Mouse (Mus musculus): ENCODE results near the gene Cfap54. TPM values are rescaled to one million over a fixed set of nuclear protein-coding genes. Genes with fewer than 3 reads are reported as not detected.

Gene Cfap54
- polyA plus RNA-seq, 1 experiment, result 1.8 TPM

- Histone ChIP-seq H3K4me3 (replicated peaks; ENCODE audit: control insufficient read depth, low read depth, low read length) (no peak overlapping the region), H3K27ac (ENCODE audit: control insufficient read depth, insufficient read depth, low read depth, low read length, poor library complexity) (no peak overlapping the region), H3K4me1 (ENCODE audit: control insufficient read depth, insufficient read depth, low read length) (no peaks in the 10 kb centered on the region)
- 69% methylated on average over 6 of the region's 6 CpGs for WGBS
- TF ChIP-seq POLR2A (IDR thresholded peaks at IDR 0.05; ENCODE audit: borderline replicate concordance, control insufficient read depth, low read depth, low read length) (no peak), CTCF (IDR thresholded peaks at IDR 0.05; ENCODE audit: control insufficient read depth, insufficient read depth, low read length) (no peak)
Measured at GRCm38 (mm10) chr10:92888466-92888865, 193.0 kb downstream of the Cfap54 start.

DNA sequence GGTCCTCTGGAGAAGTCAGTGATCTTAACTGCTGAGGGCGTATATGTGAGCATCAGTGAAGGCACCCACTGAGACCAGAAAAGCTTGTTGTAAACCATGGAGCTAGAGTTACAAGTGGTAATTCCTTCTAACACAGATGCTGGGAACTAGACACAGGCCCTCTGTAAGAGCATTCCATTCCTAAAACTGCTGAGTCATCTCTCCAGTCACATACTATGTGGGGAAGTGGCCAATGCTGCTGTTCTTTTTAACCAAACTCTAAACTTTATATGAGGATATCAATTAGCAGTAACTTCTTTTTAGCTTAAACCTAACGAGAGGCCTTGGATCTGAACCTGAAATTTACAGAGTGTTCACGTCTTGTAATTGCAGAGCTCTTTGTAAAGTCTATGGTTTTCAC, 203.4 kb downstream of the Cfap54 start:
- H3K27ac ChIP-seq (ENCODE audit: control insufficient read depth, insufficient read depth, low read depth, low read length, poor library complexity), result no peak overlapping the region
- H3K4me1 ChIP-seq (ENCODE audit: control insufficient read depth, insufficient read depth, low read length), result no peaks in the 10 kb centered on the region
- no peak overlapping the region for H3K4me3 ChIP-seq (replicated peaks; ENCODE audit: control insufficient read depth, low read depth, low read length)
- WGBS, result 72% methylated on average over 3 of the region's 3 CpGs
- TF ChIP-seq CTCF (IDR thresholded peaks at IDR 0.05; ENCODE audit: control insufficient read depth, insufficient read depth, low read length), result no peak
- TF ChIP-seq POLR2A (IDR thresholded peaks at IDR 0.05; ENCODE audit: borderline replicate concordance, control insufficient read depth, low read depth, low read length), result no peak

DNA sequence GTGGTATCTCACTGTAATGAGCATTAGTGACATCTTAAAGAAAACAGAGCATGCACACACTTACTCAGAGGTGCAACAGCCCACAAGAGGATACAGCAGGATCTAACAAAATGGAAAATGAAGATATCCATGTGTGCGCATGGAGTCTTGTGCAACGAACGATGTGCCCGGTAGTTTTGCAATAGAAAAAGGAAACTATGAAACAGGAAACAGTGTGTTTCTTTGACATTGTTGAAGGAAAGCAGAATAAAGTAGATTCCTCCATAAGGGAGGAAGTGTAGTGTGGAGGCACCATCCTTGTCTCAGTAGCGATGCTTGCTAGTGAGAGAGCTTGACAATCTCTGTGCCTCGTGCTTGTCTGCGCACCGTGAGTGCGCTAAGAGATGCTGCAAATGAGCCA, 240.4 kb downstream of the Cfap54 start:
- WGBS, result 69% methylated on average over 9 of the region's 9 CpGs
- TF ChIP-seq POLR2A (IDR thresholded peaks at IDR 0.05; ENCODE audit: borderline replicate concordance, control insufficient read depth, low read depth, low read length) (no peak), CTCF (IDR thresholded peaks at IDR 0.05; ENCODE audit: control insufficient read depth, insufficient read depth, low read length) (no peak)
- Histone ChIP-seq H3K27ac (ENCODE audit: control insufficient read depth, insufficient read depth, low read depth, low read length, poor library complexity) (no peak overlapping the region), H3K4me3 (replicated peaks; ENCODE audit: control insufficient read depth, low read depth, low read length) (no peak overlapping the region), H3K4me1 (ENCODE audit: control insufficient read depth, insufficient read depth, low read length) (no peaks in the 10 kb centered on the region; the same call in 1 of the 2 replicates)

- Histone ChIP-seq H3K27ac (ENCODE audit: control insufficient read depth, insufficient read depth, low read depth, low read length, poor library complexity) (no peak overlapping the region), H3K4me1 (ENCODE audit: control insufficient read depth, insufficient read depth, low read length) (no peaks in the 10 kb centered on the region; the same call in 1 of the 2 replicates), H3K4me3 (replicated peaks; ENCODE audit: control insufficient read depth, low read depth, low read length) (no peak overlapping the region)
- TF ChIP-seq CTCF (IDR thresholded peaks at IDR 0.05; ENCODE audit: control insufficient read depth, insufficient read depth, low read length), result no peak
- no peak for TF ChIP-seq POLR2A (IDR thresholded peaks at IDR 0.05; ENCODE audit: borderline replicate concordance, control insufficient read depth, low read depth, low read length)
- WGBS, result 79% methylated on average over 5 of the region's 5 CpGs
Measured at GRCm38 (mm10) chr10:92837572-92837971, 243.8 kb downstream of the Cfap54 start.

DNA sequence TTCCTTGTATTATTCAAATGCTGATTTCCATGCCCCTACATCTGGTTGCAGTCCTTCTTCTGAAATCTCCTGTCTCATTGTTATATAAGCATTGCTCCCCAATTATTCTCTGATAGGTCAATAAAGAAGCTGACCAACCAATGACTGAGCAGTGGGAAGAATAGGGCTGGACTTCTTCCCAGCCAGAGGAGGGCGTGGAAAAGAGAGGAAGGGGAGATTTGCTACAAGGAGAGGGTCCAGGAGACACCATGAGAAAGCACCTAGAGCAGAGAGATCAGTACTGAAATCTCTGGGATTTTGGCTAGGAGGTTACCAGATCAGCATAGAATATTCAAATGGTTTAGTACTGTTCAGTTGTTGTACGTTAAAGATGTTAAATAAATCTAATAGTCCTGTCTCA, 244.4 kb downstream of the Cfap54 start:
- TF ChIP-seq POLR2A (IDR thresholded peaks at IDR 0.05; ENCODE audit: borderline replicate concordance, control insufficient read depth, low read depth, low read length) (no peak), CTCF (IDR thresholded peaks at IDR 0.05; ENCODE audit: control insufficient read depth, insufficient read depth, low read length) (no peak)
- no peak overlapping the region for H3K4me3 ChIP-seq (replicated peaks; ENCODE audit: control insufficient read depth, low read depth, low read length)
- no peaks in the 10 kb centered on the region; the same call in 1 of the 2 replicates for H3K4me1 ChIP-seq (ENCODE audit: control insufficient read depth, insufficient read depth, low read length)
- no peak overlapping the region for H3K27ac ChIP-seq (ENCODE audit: control insufficient read depth, insufficient read depth, low read depth, low read length, poor library complexity)
- WGBS, result 64% methylated on average over 2 of the region's 2 CpGs

- no peak overlapping the region for H3K27ac ChIP-seq (ENCODE audit: control insufficient read depth, insufficient read depth, low read depth, low read length, poor library complexity)
- 83% methylated on average over 4 of the region's 4 CpGs for WGBS
- H3K4me3 ChIP-seq (replicated peaks; ENCODE audit: control insufficient read depth, low read depth, low read length), result no peak overlapping the region
- no peak for TF ChIP-seq CTCF (IDR thresholded peaks at IDR 0.05; ENCODE audit: control insufficient read depth, insufficient read depth, low read length)
- TF ChIP-seq POLR2A (IDR thresholded peaks at IDR 0.05; ENCODE audit: borderline replicate concordance, control insufficient read depth, low read depth, low read length), result no peak
- H3K4me1 ChIP-seq (ENCODE audit: control insufficient read depth, insufficient read depth, low read length), result no peaks in the 10 kb centered on the region
Measured at GRCm38 (mm10) chr10:92821499-92821898, 259.9 kb downstream of the Cfap54 start.

DNA sequence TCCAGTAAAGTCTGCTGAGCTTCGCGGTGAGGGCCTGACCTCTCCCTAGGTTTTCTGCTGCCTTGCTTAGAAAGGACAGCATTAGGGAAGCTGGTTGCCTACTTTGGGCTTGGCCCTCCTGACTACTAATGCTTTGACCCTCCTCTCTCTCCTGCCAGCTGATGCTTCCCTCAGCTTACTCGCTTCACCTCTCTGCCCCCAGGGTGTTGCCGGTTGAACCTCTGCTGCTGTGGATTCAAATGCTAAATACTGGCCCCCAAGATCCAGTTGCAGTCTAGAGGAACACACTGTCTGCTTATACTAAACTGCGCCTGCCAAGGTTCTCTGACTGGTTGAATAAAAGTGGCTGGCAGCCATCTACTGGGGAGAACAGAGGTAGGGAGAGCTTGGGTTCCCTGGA, 263.2 kb downstream of the Cfap54 start:
- H3K4me3 ChIP-seq (replicated peaks; ENCODE audit: control insufficient read depth, low read depth, low read length), result no peak overlapping the region
- no peaks in the 10 kb centered on the region for H3K4me1 ChIP-seq (ENCODE audit: control insufficient read depth, insufficient read depth, low read length)
- 66% methylated on average over 5 of the region's 5 CpGs for WGBS
- TF ChIP-seq CTCF (IDR thresholded peaks at IDR 0.05; ENCODE audit: control insufficient read depth, insufficient read depth, low read length) (no peak), POLR2A (IDR thresholded peaks at IDR 0.05; ENCODE audit: borderline replicate concordance, control insufficient read depth, low read depth, low read length) (no peak)
- no peak overlapping the region for H3K27ac ChIP-seq (ENCODE audit: control insufficient read depth, insufficient read depth, low read depth, low read length, poor library complexity)

GRCm38 (mm10) chr10:92816903-92817302, 264.5 kb downstream of the Cfap54 start:
- no peak for TF ChIP-seq CTCF (IDR thresholded peaks at IDR 0.05; ENCODE audit: control insufficient read depth, insufficient read depth, low read length)
- TF ChIP-seq POLR2A (IDR thresholded peaks at IDR 0.05; ENCODE audit: borderline replicate concordance, control insufficient read depth, low read depth, low read length), result no peak
- Histone ChIP-seq H3K27ac (ENCODE audit: control insufficient read depth, insufficient read depth, low read depth, low read length, poor library complexity) (no peak overlapping the region), H3K4me1 (ENCODE audit: control insufficient read depth, insufficient read depth, low read length) (no peaks in the 10 kb centered on the region), H3K4me3 (replicated peaks; ENCODE audit: control insufficient read depth, low read depth, low read length) (no peak overlapping the region)
- WGBS, result 84% methylated on average over 5 of the region's 5 CpGs

GRCm38 (mm10) chr10:92810894-92811293, 270.5 kb downstream of the Cfap54 start:
- Histone ChIP-seq H3K27ac (ENCODE audit: control insufficient read depth, insufficient read depth, low read depth, low read length, poor library complexity) (no peak overlapping the region), H3K4me1 (ENCODE audit: control insufficient read depth, insufficient read depth, low read length) (no peaks in the 10 kb centered on the region), H3K4me3 (replicated peaks; ENCODE audit: control insufficient read depth, low read depth, low read length) (no peak overlapping the region)
- WGBS, result 87% methylated on average over 9 of the region's 9 CpGs
- TF ChIP-seq POLR2A (IDR thresholded peaks at IDR 0.05; ENCODE audit: borderline replicate concordance, control insufficient read depth, low read depth, low read length) (no peak), CTCF (IDR thresholded peaks at IDR 0.05; ENCODE audit: control insufficient read depth, insufficient read depth, low read length) (no peak)

Data from bone marrow, adult 2 months (tissue).